Mouse (Mus musculus) frontal cortex, adult 2 months (tissue): ENCODE data around the gene Casp2. TPM values are rescaled to one million over a fixed set of nuclear protein-coding genes. Genes with fewer than 3 reads are reported as not detected.

Source experiments
- polyA plus RNA-seq: library from polyadenylated mRNA; depleted of rRNA; stranded (reverse); fragments of >200 nt; gene quantifications from 2 replicates; pipeline ENCODE4 v1.2.3, GENCODE M21; 2012; rRNA removed

Casp2 gene
- polyA plus RNA-seq, 1 experiment = 30.8 TPM

Other genes starting within 250 kb of the Casp2 start
- not detected in 2 replicates for gene Sva, start 226.6 kb upstream of the Casp2 start, polyA plus RNA-seq
- not detected in 2 replicates for gene Tas2r139, start 124.0 kb upstream of the Casp2 start, polyA plus RNA-seq
- not detected in 2 replicates for gene Tas2r144, start 49.7 kb upstream of the Casp2 start, polyA plus RNA-seq
- 25.6 and 25.7 TPM in 2 replicates for gene Gstk1, start 19.1 kb upstream of the Casp2 start, polyA plus RNA-seq
- not detected in 2 replicates for gene Tmem139, start 3.0 kb upstream of the Casp2 start, polyA plus RNA-seq
- gene Clcn1, start 21.7 kb downstream of the Casp2 start, polyA plus RNA-seq = 9.0 and 9.1 TPM in 2 replicates
- gene Fam131b, start 59.7 kb downstream of the Casp2 start, polyA plus RNA-seq = 85.7 and 92.4 TPM in 2 replicates
- 59.7 and 69.8 TPM in 2 replicates for gene Zyx, start 84.6 kb downstream of the Casp2 start, polyA plus RNA-seq
- 0.23 and 0.52 TPM in 2 replicates for gene Epha1, start 108.3 kb downstream of the Casp2 start, polyA plus RNA-seq
- 0.17 and 0.18 TPM in 2 replicates for gene Tas2r143, start 135.3 kb downstream of the Casp2 start, polyA plus RNA-seq
- 0.08 and 0.14 TPM in 2 replicates for gene Tas2r135, start 140.4 kb downstream of the Casp2 start, polyA plus RNA-seq
- gene Tas2r126, start 169.6 kb downstream of the Casp2 start, polyA plus RNA-seq = not detected in 2 replicates
- gene Olfr458, start 200.2 kb downstream of the Casp2 start, polyA plus RNA-seq = not detected in 2 replicates
- not detected in 2 replicates for gene Olfr457, start 211.3 kb downstream of the Casp2 start, polyA plus RNA-seq
- not detected in 2 replicates for gene Olfr456, start 222.2 kb downstream of the Casp2 start, polyA plus RNA-seq